Mouse (Mus musculus) embryonic facial prominence, embryonic 15.5 days (tissue): ENCODE results near the gene Secisbp2. TPM values are rescaled to one million over a fixed set of nuclear protein-coding genes. Genes with fewer than 3 reads are reported as not detected.
"Not testable (repeated sequence)": the region's sequence is repeated elsewhere in the genome, so short reads cannot be mapped to it uniquely, and the experiment has no call there.

ENCODE experiments used
- ATAC-seq: fragments of 200-750 bp; cut with Nextera tagmentation; 2 replicates; pipeline ENCODE4 v1.8.0; 2017; ENCODE audit warnings: low read depth, moderate TSS enrichment; ENCODE audit not compliant: insufficient number of reproducible peaks, low FRiP score, low TSS enrichment
- H3K27ac ChIP-seq: fragments of 300-500 bp; sonication (generic); replicated peaks from 2 replicates; pipeline ENCODE4 v1.5.1; 2015; ENCODE audit warnings: mild to moderate bottlenecking, inconsistent platforms
- H3K27me3 ChIP-seq: fragments of 300-500 bp; sonication (generic); 2 replicates; pipeline ENCODE4 v1.6.1; 2015; ENCODE audit warnings: inconsistent platforms
- H3K36me3 ChIP-seq: fragments of 300-500 bp; sonication (generic); 2 replicates; pipeline ENCODE4 v1.6.1; 2015; ENCODE audit warnings: mild to moderate bottlenecking, inconsistent platforms
- H3K4me1 ChIP-seq: fragments of 300-500 bp; sonication (generic); 2 replicates; pipeline ENCODE4 v1.6.1; 2015; ENCODE audit warnings: inconsistent platforms
- H3K4me2 ChIP-seq: fragments of 300-500 bp; sonication (generic); replicated peaks from 2 replicates; pipeline ENCODE4 v1.6.1; 2015; ENCODE audit warnings: mild to moderate bottlenecking, inconsistent platforms
- H3K4me3 ChIP-seq: fragments of 300-500 bp; sonication (generic); replicated peaks from 2 replicates; pipeline ENCODE4 v1.5.1; 2015; ENCODE audit warnings: mild to moderate bottlenecking, inconsistent platforms
- H3K9ac ChIP-seq: fragments of 300-500 bp; sonication (generic); 2 replicates; pipeline ENCODE4 v1.6.1; 2015; ENCODE audit warnings: inconsistent platforms
- H3K9me3 ChIP-seq: fragments of 300-500 bp; sonication (generic); replicated peaks from 2 replicates; pipeline ENCODE4 v1.6.1; 2016; ENCODE audit warnings: inconsistent platforms
- WGBS: fragments of 180-500 bp; shearing (Covaris S2); methylation state at CpG from one replicate; pipeline ENCODE4 v1.1.7; 2015; 5-methylcytosine and 5-hydroxymethylcytosine counted together
- polyA plus RNA-seq: library from polyadenylated mRNA; unstranded; fragments of >200 nt; fragmentation: Nextera tagmentation; extraction: Ambion mirVana; gene quantifications from 2 replicates; pipeline ENCODE4 v1.2.1, GENCODE M21; 2015

Gene Secisbp2
- polyA plus RNA-seq, 1 experiment from 2014 or later = 31.6 TPM

DNA sequence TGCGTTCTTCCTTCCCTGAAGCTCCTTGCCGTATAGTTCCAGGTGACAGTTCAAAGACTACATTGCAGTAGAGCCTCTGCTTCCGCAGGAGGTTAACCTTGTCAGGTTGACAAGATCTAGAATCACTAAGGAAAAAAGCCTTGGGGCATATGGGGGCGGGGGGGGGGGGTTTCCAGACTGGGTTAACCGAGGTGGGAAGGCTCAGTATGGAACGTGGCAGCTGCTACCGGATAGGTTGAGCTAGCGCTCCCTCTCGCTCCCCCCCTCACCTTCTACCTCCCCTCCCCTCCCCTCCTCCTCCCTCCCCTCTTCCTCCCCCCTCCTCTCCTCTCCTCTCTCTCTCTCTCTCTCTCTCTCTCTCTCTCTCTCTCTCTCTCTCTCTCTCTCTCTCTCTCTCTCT, 32.9 kb upstream of the Secisbp2 start:
- no peak for ATAC-seq
- WGBS = 20% methylated on average over 9 of the region's 9 CpGs
- no peaks in the 10 kb centered on the region for H3K27me3 ChIP-seq

DNA sequence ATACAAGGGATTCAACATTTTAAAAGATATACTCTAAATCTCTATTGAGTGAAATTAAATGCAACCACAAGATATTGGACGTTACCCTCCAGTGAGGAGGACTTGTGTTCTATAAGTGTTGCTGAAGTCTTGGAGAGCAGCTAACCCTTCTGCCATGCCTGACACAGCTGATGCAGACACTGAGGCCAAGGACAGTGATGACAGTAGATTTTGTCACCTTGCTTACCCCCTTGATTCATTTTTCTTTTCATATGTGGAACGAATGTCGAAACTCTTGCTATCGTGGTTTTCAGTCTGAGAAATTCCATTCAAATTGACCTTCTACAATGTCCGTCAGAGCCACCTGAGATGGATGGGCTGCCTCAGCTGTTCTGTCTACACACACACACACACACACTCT, 28.9 kb upstream of the Secisbp2 start:
- WGBS = 76% methylated on average over 5 of the region's 5 CpGs
- Histone ChIP-seq H3K4me2 (no peak overlapping the region), H3K36me3 (no peaks in the 10 kb centered on the region), H3K9ac (no peak overlapping the region), H3K9me3 (no peaks in the 10 kb centered on the region), H3K27ac (no peak overlapping the region), H3K27me3 (no peaks in the 10 kb centered on the region), H3K4me1 (0 out of 2 replicates have a peak, but pooled peaks cover 3% of the 10 kb centered on the region), H3K4me3 (no peak overlapping the region)
- ATAC-seq = no peak

More for the DNA sequence above, 32.9 kb upstream of the Secisbp2 start:
- no peaks in the 10 kb centered on the region for H3K9me3 ChIP-seq
- H3K4me2 ChIP-seq = no peak overlapping the region
- no peaks in the 10 kb centered on the region for H3K36me3 ChIP-seq
- H3K4me1 ChIP-seq = peaks cover 18% of the 10 kb centered on the region; the same call in 1 of the 2 replicates
- H3K27ac ChIP-seq = no peak overlapping the region
- no peak overlapping the region for H3K9ac ChIP-seq
- H3K4me3 ChIP-seq = no peak overlapping the region

DNA sequence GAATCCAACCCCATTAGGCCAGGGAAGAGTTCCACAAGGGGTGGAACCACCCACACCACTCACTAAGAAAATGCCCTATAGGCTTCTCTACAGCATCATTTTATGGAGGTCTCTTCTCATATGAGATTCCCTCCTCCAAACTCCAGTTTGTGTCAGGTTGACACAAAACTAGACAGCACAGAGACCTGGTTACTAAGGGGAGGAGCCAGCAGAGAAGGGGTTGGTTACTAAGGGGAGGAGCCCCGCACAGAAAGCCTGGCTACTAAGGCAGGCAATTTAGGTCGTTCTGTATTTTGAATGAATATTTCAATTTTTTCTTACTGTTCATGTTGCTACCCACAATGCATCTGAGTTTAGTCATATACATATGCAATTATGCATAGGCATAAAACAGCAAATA, 27.8 kb upstream of the Secisbp2 start:
- no peak for ATAC-seq
- H3K27me3 ChIP-seq = no peaks in the 10 kb centered on the region
- no peak overlapping the region for H3K4me2 ChIP-seq
- no peaks in the 10 kb centered on the region for H3K36me3 ChIP-seq
- no peaks in the 10 kb centered on the region for H3K4me1 ChIP-seq
- no peak overlapping the region for H3K27ac ChIP-seq
- no peak overlapping the region for H3K4me3 ChIP-seq
- 74% methylated on average over 2 of the region's 2 CpGs for WGBS
- 0 out of 2 replicates have a peak, but pooled peaks cover 1% of the 10 kb centered on the region for H3K9me3 ChIP-seq
- no peak overlapping the region for H3K9ac ChIP-seq

DNA sequence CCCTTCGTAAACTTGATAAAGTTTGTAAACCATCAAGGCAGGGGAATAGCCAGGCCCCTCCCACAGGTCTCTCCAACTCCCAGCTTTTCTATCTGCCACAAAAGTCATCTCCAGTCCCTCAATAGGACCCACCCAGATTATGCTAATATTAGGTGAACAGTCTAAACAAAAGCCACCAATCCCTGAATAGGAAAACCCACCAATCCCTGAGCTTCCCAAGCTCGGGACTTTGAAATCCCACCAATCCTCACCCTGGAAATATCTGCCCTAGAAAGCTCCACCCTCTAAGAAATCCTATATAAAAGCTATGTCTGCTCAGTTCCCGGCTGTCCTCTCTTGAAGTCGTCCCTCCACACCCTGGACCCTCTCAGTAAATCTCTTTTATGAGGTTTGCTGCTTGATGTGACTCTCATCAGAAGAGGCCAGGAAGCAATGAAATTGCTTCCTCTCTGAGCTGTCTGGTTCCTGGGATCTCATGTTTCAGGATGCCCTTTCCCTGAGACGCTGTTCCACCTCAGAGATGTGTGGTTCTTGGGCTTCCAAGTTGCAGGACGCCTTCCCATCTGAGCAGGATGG, 23.1 kb upstream of the Secisbp2 start:
- WGBS = 73% methylated on average over 6 of the region's 6 CpGs
- no peak overlapping the region for H3K9ac ChIP-seq
- no peaks in the 10 kb centered on the region for H3K27me3 ChIP-seq
- H3K9me3 ChIP-seq = 0 out of 2 replicates have a peak, but pooled peaks cover 2% of the 10 kb centered on the region
- H3K4me2 ChIP-seq = no peak overlapping the region
- H3K4me3 ChIP-seq = no peak overlapping the region
- H3K4me1 ChIP-seq = no peaks in the 10 kb centered on the region
- no peak for ATAC-seq
- no peaks in the 10 kb centered on the region for H3K36me3 ChIP-seq
- H3K27ac ChIP-seq = no peak overlapping the region

DNA sequence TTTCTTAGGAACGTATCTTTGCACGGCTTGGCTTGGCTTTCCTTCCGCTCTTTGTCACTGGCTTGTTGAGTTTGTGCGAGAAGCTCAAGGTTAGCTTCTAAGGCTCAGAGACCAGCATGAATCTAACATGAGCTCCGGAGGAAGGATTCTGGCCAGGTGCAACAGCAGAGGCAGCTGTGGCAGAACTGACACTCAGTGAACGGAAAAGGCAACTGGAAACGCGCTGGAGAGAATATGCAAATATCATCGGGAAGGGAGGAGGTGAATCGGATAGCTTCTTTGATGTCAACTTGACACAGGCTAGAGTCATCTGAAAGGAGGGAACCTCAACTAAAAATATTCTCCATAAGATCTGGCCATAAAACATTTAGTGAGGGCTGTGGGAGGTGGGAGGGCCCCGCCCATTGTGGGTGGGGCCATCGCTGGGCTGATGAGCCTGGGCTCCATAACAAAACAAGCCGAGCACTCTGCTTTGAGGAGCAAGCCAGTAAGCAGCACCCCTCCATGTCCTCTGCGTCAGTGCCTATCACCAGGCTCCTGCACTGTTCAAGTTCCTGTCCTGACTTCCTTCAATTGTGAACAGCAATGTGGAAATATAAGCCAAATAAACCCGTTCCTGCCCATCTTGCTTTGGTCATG, 20.0 kb upstream of the Secisbp2 start:
- 78% methylated on average over 15 of the region's 15 CpGs for WGBS
- Histone ChIP-seq H3K27me3 (no peaks in the 10 kb centered on the region), H3K4me2 (no peak overlapping the region), H3K4me3 (no peak overlapping the region), H3K27ac (no peak overlapping the region), H3K36me3 (no peaks in the 10 kb centered on the region), H3K9me3 (0 out of 2 replicates have a peak, but pooled peaks cover 2% of the 10 kb centered on the region), H3K4me1 (no peaks in the 10 kb centered on the region), H3K9ac (no peak overlapping the region)
- ATAC-seq = no peak

DNA sequence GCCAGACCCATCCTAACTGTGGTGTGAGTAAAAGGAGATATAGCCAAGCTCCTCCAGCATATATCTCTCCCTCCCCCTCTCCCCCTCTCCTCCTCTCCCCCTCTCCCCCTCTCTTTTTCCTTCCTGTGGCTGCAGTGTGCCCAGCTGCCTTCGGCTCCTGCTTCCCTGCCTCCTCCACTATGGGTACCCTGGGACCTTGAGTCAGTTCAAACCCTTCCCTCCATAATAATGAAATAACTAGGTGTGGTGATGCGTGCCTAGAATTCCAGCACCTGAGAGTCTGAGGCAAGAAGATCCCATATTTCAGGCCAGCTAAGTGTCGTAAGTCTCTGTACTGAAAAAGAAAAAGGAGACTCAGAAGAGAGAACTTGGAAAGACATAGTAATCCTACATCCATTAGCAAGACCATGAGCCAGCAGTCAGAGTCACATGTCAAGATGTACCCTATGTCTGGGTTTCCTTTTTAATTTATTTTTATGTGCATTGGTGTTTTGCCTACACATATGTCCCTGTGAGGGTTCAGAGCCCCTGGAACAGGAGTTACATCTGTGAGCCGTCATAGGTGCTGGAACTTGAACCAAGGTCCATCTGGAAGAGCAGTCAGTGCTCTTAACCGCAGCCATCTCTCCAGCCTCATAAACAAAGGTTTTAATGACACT, 18.8 kb upstream of the Secisbp2 start:
- Histone ChIP-seq H3K4me1 (no peaks in the 10 kb centered on the region), H3K9ac (no peak overlapping the region), H3K27ac (no peak overlapping the region), H3K4me3 (no peak overlapping the region), H3K9me3 (0 out of 2 replicates have a peak, but pooled peaks cover 2% of the 10 kb centered on the region), H3K36me3 (no peaks in the 10 kb centered on the region), H3K27me3 (no peaks in the 10 kb centered on the region), H3K4me2 (no peak overlapping the region)
- 78% methylated on average over 5 of the region's 5 CpGs for WGBS
- ATAC-seq = no peak

DNA sequence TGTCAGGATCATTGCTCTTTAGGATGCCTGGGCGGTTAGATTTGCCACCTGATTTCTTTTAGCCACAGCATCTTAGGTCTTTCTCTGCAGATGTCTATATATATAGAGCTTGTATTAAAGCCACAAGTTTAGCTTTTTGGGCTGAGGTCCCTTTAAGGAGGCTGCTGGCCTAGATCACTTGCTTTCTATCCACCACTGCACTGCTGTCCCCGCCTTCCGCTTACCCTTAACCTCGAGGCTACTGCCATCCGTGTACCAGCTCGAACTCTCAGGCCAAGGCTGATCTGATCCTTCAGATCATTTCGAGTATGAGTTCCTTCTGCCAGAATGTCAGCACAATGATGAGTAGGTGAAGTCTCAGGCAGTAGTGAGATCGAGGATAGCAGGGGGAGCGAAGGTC, 16.1 kb upstream of the Secisbp2 start:
- not testable (repeated sequence) for H3K27ac ChIP-seq, H3K9ac ChIP-seq, H3K4me3 ChIP-seq, H3K36me3 ChIP-seq, H3K9me3 ChIP-seq, H3K4me1 ChIP-seq, H3K27me3 ChIP-seq, H3K4me2 ChIP-seq, ATAC-seq
- WGBS = 45% methylated on average over 6 of the region's 9 CpGs

DNA sequence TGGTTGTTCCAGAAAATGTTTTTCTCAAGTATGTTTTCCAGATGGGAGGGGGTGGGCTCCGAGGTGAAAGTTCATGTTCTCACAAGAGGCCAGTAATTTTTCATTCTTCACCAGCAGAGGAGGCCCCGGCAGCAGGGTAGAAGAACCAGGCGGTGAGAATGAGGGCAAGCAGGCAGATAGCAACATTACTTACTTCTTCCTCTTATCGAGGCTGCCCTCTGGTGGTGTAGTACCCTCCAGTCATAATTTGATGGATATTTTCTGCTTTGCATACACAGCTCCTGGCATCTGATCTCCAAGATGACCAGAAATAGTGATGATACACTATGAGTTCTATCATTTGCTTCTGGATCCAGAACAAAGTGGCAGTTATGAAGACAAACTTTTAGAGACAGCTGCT, 12.5 kb upstream of the Secisbp2 start:
- no peak for ATAC-seq
- no peak overlapping the region for H3K9ac ChIP-seq
- no peak overlapping the region for H3K27ac ChIP-seq
- no peak overlapping the region for H3K4me2 ChIP-seq
- no peaks in the 10 kb centered on the region for H3K36me3 ChIP-seq
- H3K4me3 ChIP-seq = no peak overlapping the region
- 74% methylated on average over 4 of the region's 4 CpGs for WGBS
- no peaks in the 10 kb centered on the region for H3K9me3 ChIP-seq
- H3K27me3 ChIP-seq = no peaks in the 10 kb centered on the region
- H3K4me1 ChIP-seq = no peaks in the 10 kb centered on the region

DNA sequence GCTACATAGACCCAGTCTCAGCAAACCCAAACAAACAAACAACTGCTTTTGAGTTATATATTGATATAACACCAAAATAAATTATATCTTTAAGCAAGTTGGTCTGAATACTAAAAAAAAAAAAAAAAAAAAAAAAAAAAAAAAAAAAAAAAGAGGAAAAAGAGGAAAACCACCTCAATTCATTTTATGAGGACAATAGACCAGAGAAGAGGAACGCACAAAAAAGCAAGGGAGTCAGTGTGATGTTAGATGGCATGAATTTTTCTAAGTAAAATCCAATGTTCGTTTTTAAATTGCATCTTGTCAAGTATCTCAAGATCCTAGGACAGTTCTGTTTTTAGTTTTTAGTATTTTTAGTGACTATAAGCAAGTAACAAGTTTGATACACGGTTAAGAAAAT, 10.1 kb upstream of the Secisbp2 start:
- no peak for ATAC-seq
- peaks cover 2% of the 10 kb centered on the region; the same call in 1 of the 2 replicates for H3K4me1 ChIP-seq
- no peak overlapping the region for H3K27ac ChIP-seq
- no peak overlapping the region for H3K9ac ChIP-seq
- no peaks in the 10 kb centered on the region for H3K36me3 ChIP-seq
- H3K9me3 ChIP-seq = no peaks in the 10 kb centered on the region
- 87% methylated on average over 3 of the region's 3 CpGs for WGBS
- no peaks in the 10 kb centered on the region for H3K27me3 ChIP-seq
- H3K4me3 ChIP-seq = no peak overlapping the region
- H3K4me2 ChIP-seq = no peak overlapping the region

DNA sequence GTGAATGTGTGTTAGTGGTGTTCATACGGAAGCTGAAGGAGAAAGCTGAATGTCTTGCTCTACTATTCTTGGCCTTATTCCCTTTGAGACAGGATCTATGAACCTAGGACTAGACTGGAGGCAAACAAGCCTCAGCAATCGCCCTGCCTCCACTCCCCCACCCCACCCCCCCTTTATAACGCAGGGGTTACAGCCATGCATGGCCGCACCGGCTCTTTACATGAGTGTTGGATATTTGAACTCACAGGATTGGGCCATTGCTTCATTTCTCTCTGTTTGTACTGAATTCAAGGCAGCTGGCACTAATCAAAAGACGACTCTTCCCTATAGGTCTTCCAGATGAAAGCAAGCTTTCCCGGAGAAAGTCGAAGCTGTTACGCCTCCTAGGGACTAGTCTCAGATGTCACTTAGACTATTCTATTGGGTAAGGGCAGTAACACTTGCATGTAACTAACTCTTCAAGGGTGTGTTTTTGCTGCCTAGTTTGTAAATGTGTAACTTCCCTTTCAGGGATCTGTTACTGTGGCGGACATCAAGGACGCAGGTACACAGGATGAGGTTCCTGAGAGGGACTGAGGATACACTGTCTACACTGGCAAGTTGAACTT, 9.2 kb upstream of the Secisbp2 start:
- no peaks in the 10 kb centered on the region for H3K27me3 ChIP-seq
- H3K4me2 ChIP-seq = no peak overlapping the region
- H3K9me3 ChIP-seq = no peaks in the 10 kb centered on the region
- H3K27ac ChIP-seq = no peak overlapping the region
- H3K9ac ChIP-seq = no peak overlapping the region
- no peak overlapping the region for H3K4me3 ChIP-seq
- 25% methylated on average over 11 of the region's 11 CpGs for WGBS
- H3K4me1 ChIP-seq = peaks cover 11% of the 10 kb centered on the region
- no peaks in the 10 kb centered on the region for H3K36me3 ChIP-seq
- ATAC-seq = no peak
